ENCODE assay signal across 7 mouse cellular contexts in the genomic region with DNA sequence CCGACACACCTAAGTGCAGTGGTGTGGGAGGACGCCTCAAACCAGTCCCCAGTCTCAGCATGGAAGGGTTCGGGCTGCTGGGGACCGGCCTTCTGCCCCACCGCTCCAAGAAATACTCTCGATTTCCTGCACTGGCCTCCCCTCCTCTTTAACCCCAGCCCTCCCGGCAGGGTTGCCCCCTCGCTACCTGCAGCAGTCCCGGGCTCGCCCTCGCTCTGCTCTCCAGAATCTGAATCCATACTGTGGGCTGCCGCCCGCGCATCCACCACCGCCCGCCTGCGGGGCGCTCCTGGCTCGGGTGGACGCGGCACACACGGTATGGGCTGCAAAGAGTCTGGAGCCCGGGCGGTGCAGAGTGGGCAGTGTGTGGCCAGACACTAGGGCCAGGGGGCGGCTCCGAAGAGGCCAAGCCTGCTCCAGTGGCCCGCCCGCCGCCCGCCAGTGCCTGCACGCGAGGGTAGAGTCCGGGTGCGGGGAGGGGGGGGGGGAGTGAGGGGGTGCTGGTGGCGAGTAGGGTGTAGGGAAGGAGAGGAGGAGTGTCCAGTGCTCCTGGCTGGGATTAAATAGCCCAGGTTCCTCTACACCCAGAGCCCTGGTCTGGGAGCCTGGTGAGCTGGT. TPM values are rescaled to one million over a fixed set of nuclear protein-coding genes. Genes with fewer than 3 reads are reported as not detected.
DNase-seq lines count a peak whose midpoint lies in the region; ATAC-seq and TF ChIP-seq lines count a peak whose summit lies in the region.

A gene (minus strand): TSS at position 357 of the 618 bp plus-strand sequence.

- DNase-seq in ES-E14 (ENCODE audit: low read depth, low spot score) = no peak
- DNase-seq in adrenal gland, postnatal 14 days = peak; percentile 33
- peak; percentile 11 for DNase-seq in forelimb bud, embryonic 11.5 days (ENCODE audit: low read depth, low spot score)
- peak; percentile 66 for DNase-seq in intestine, embryonic 14.5 days (ENCODE audit: low spot score)
- DNase-seq in midbrain, embryonic 11.5 days (ENCODE audit: low spot score, missing footprints) = peak; percentile 91
- DNase-seq in urinary bladder, postnatal 25 days (ENCODE audit: low spot score) = peak; percentile 20

- no peak within 1 kb of the TSS for H3K27ac ChIP-seq in ES-E14 (ENCODE audit: insufficient read depth, low read depth, low read length, poor library complexity, severe bottlenecking)
- no peak within 1 kb of the TSS for H3K27ac ChIP-seq in intestine, embryonic 14.5 days (ENCODE audit: low read depth)
- H3K27ac ChIP-seq in limb, embryonic 13.5 days = no peak within 1 kb of the TSS
- no peak within 1 kb of the TSS for H3K27ac ChIP-seq in midbrain, embryonic 11.5 days (ENCODE audit: low read depth, low read length)

- peak within 1 kb of the TSS; percentile 68 to 78 for H3K4me3 ChIP-seq in ES-E14 (ENCODE audit: insufficient read depth in 1 of 2, low read depth in 1 of 2, low read length in 2 of 2, poor library complexity in 1 of 2, severe bottlenecking in 1 of 2)
- H3K4me3 ChIP-seq in intestine, embryonic 14.5 days (ENCODE audit: low read depth, low read length) = peak within 1 kb of the TSS; percentile 46
- peak within 1 kb of the TSS; percentile 61 for H3K4me3 ChIP-seq in limb, embryonic 13.5 days
- H3K4me3 ChIP-seq in midbrain, embryonic 11.5 days (ENCODE audit: low read depth, low read length) = peak within 1 kb of the TSS; percentile 50

- peak within 1 kb of the TSS; percentile 94 for H3K4me2 ChIP-seq in intestine, embryonic 14.5 days (ENCODE audit: low read length)
- H3K4me2 ChIP-seq in limb, embryonic 13.5 days (replicated peaks) = peak within 1 kb of the TSS; percentile 97
- peak within 1 kb of the TSS; percentile 99 for H3K4me2 ChIP-seq in midbrain, embryonic 11.5 days

- WGBS in intestine, embryonic 14.5 days = under 1% methylated on average over 33 of the region's 35 CpGs
- under 1% methylated on average over 34 of the region's 35 CpGs for WGBS in limb, embryonic 13.5 days
- WGBS in midbrain, embryonic 11.5 days = under 1% methylated on average over 29 of the region's 35 CpGs

- peak within 1 kb of the TSS; percentile 62 for H3K9ac ChIP-seq in ES-E14 (ENCODE audit: insufficient read depth, low read depth, low read length, poor library complexity, severe bottlenecking)
- H3K9ac ChIP-seq in intestine, embryonic 14.5 days (ENCODE audit: low read length) = peak within 1 kb of the TSS; percentile 39
- peak within 1 kb of the TSS; percentile 72 for H3K9ac ChIP-seq in limb, embryonic 13.5 days
- H3K9ac ChIP-seq in midbrain, embryonic 11.5 days (ENCODE audit: low read length) = peak within 1 kb of the TSS; percentile 69

- peak; percentile 81 for ATAC-seq in intestine, embryonic 14.5 days (replicated peaks; ENCODE audit: low FRiP score, low TSS enrichment, low read depth)
- ATAC-seq in limb, embryonic 13.5 days (ENCODE audit: low FRiP score, low read depth) = peak; percentile 68
- peak; percentile 92 for ATAC-seq in midbrain, embryonic 11.5 days (ENCODE audit: low FRiP score)

- peaks cover 40% of the 10 kb centered on the region for H3K27me3 ChIP-seq in intestine, embryonic 14.5 days (replicated peaks; ENCODE audit: control insufficient read depth, insufficient read depth, low read length)
- peaks cover 52% of the 10 kb centered on the region for H3K27me3 ChIP-seq in limb, embryonic 13.5 days
- peaks cover 4% of the 10 kb centered on the region; the same call in 1 of the 2 replicates for H3K27me3 ChIP-seq in midbrain, embryonic 11.5 days (ENCODE audit: control insufficient read depth, insufficient read depth, low read length)

- in situ Hi-C loops in ES-E14 (cut with MboI; ENCODE audit: low sequenced_read_pairs in 2 of 2, unreplicated experiment in 2 of 2) = no loop called here

- no peaks in the 10 kb centered on the region for H3K36me3 ChIP-seq in ES-E14 (ENCODE audit: control insufficient read depth, insufficient read depth, low read length, poor library complexity, severe bottlenecking)
- H3K36me3 ChIP-seq in intestine, embryonic 14.5 days (ENCODE audit: control insufficient read depth, insufficient read depth, low read length) = no peaks in the 10 kb centered on the region
- H3K36me3 ChIP-seq in limb, embryonic 13.5 days = no peaks in the 10 kb centered on the region
- H3K36me3 ChIP-seq in midbrain, embryonic 11.5 days (ENCODE audit: control insufficient read depth, insufficient read depth, low read length) = no peaks in the 10 kb centered on the region

- H3K4me1 ChIP-seq in ES-E14 (ENCODE audit: control insufficient read depth in 2 of 2, insufficient read depth in 2 of 2, low read length in 2 of 2, poor library complexity in 1 of 2) = peaks cover 4% of the 10 kb centered on the region in 2 experiments; a peak in 3 of 4 replicates
- H3K4me1 ChIP-seq in intestine, embryonic 14.5 days (replicated peaks; ENCODE audit: control insufficient read depth, insufficient read depth, low read length) = peaks cover 6% of the 10 kb centered on the region
- peaks cover 31% of the 10 kb centered on the region for H3K4me1 ChIP-seq in limb, embryonic 13.5 days
- H3K4me1 ChIP-seq in midbrain, embryonic 11.5 days (ENCODE audit: control insufficient read depth, insufficient read depth, low read length) = peaks cover 2% of the 10 kb centered on the region; the same call in 1 of the 2 replicates

- H3K9me3 ChIP-seq in ES-E14 (ENCODE audit: control insufficient read depth, insufficient read depth, low read depth, low read length) = no peaks in the 10 kb centered on the region
- H3K9me3 ChIP-seq in intestine, embryonic 14.5 days (ENCODE audit: control insufficient read depth, low read length) = no peaks in the 10 kb centered on the region
- H3K9me3 ChIP-seq in limb, embryonic 13.5 days = no peaks in the 10 kb centered on the region
- no peaks in the 10 kb centered on the region for H3K9me3 ChIP-seq in midbrain, embryonic 11.5 days (ENCODE audit: control insufficient read depth, low read length)

TF ChIP-seq in ES-E14, 5 proteins besides CTCF, POLR2A, EP300 and RAD21:
- no peak for TF ChIP-seq HCFC1 (IDR thresholded peaks at IDR 0.05; ENCODE audit: borderline replicate concordance, insufficient read depth, low read length)
- no peak for TF ChIP-seq ZNF384 (IDR thresholded peaks at IDR 0.05; ENCODE audit: low read depth, low read length)
- no peak for TF ChIP-seq ZC3H11A (IDR thresholded peaks at IDR 0.05; ENCODE audit: borderline replicate concordance, low read depth, low read length)
- TF ChIP-seq CHD2 (IDR thresholded peaks at IDR 0.05; ENCODE audit: low read depth, low read length) = no peak
- TF ChIP-seq MAFK (IDR thresholded peaks at IDR 0.05; ENCODE audit: insufficient read depth, low read depth, low read length) = no peak

RNA-seq across cellular contexts. Expression of the gene that starts here (rescaled TPM):
- total RNA-seq in ES-E14 (2012; rRNA removed) = 0.05 and 0.36 TPM in 2 replicates
- 0.56 TPM in 1 of 2 replicates, not detected in the other for total RNA-seq in adrenal gland, postnatal 14 days (2021)
- polyA plus RNA-seq in intestine, embryonic 14.5 days (2014; fragmentation: Nextera tagmentation; extraction: Ambion mirVana) = 0.05 and 0.22 TPM in 2 replicates
- 0.66 and 0.93 TPM in 2 replicates for polyA plus RNA-seq in limb, embryonic 13.5 days (2015; fragmentation: Nextera tagmentation; extraction: Ambion mirVana)
- 0.11 and 0.28 TPM in 2 replicates for polyA plus RNA-seq in midbrain, embryonic 11.5 days (2014; fragmentation: Nextera tagmentation; extraction: Ambion mirVana)

Comparison
In these comparisons a context has a peak if more than half of its experiments do, and no peak if none do; other contexts are left out.
1. Peak in DNase-seq in adrenal gland, postnatal 14 days; RNA of the gene not detected or under 1 TPM.
2. Peak in DNase-seq, ATAC-seq, H3K4me3 ChIP-seq, H3K9ac ChIP-seq and H3K4me2 ChIP-seq in intestine, embryonic 14.5 days; RNA of the gene not detected or under 1 TPM.
3. Peak in ATAC-seq, H3K4me3 ChIP-seq, H3K9ac ChIP-seq and H3K4me2 ChIP-seq in limb, embryonic 13.5 days; RNA of the gene not detected or under 1 TPM.
4. Peak in DNase-seq, ATAC-seq, H3K4me3 ChIP-seq, H3K9ac ChIP-seq and H3K4me2 ChIP-seq in midbrain, embryonic 11.5 days; RNA of the gene not detected or under 1 TPM.